Mouse (Mus musculus) brain, embryonic 18.5 days (tissue): ENCODE results near the gene Defb36.

Experiments used
- DNase-seq: peaks from one replicate; pipeline ENCODE4 v3.0.0-alpha.2; 2012; ENCODE audit warnings: low read depth, low spot score

Defb36 gene

DNA sequence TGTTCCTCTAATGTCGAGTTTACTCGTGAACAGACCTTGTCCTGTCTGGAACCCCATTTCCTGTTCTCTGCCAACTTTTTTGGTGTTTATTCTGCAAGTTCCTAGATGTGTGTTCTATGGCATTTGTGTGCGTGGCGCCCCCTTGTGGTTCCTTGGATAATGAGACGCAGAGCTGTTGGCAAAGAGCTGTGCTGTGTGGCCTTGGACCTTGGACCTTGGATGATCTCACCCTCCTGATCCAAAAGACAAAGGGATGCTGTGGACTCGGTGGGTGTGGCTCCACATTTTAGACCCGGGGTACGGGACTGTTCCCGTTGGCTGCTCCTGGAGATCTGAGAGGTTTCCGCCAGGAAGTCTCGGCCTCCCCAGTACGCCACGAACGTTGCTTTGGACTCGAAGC lies at the start of gene Defb36:
Gene Defb36, plus strand, starts transcription at position 271 of the 400 bp plus-strand sequence.
- no peak for DNase-seq

DNA sequence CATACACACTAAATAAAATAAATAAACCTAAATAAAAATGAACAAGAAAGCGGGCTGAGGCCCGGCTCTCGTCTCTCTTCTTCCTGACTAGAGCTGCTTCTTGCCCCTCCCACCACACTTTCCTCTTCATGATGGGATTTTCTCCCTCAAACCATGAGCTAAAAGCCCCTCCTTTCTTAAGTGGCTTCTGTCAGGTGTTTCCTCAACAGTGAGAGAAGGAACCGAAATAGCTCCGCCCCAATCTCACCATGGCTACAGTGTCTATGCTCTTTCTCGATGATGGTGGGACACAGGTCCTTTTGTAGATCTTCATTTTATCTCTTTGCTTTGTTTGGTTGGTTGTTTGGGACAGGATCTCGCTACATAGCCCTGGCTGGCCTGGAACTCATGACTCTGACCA lies 47.5 kb upstream of the Defb36 start:
- no peak for DNase-seq

DNA sequence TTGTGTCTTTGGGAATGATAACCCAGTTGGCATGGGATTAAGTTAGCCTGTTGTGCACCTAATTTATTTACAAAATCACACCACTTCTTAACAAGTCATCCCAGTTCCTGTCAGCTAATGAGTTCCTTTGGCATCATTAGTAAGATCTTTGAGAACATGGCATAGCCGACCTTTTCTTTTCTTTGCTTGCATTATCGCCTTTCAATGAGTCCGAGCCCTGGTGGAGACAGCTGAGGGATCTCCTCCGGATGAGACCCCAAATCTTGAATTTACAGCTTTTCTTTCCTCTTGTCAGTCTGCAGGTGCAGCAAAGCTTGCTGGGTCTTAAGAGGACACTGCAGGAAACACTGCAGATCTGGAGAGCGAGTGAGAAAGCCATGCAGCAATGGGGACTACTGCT lies 35.1 kb upstream of the Defb36 start, which contains the start of gene Gm17416:
Gene Gm17416, plus strand, starts transcription at position 301 of the 400 bp plus-strand sequence.
- DNase-seq, result no peak

DNA sequence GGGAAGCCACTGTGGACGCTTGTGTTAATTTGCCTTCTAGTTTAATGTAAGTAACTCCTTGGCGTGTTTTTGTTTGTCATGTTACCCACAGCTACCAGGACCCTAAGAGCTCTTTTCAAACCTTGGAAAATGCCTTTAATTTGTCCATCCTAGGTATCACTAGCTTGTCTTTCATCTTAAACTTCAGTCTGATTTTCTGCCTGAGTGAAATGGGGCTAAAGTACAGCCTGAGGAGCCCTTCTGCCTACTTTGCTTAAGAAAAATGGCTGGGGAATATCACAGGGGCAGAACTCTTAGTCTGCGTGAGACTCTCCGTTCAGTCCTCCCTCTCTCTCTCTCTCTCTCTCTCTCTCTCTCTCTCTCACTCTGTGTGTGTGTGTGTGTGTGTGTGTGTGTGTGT lies 34.2 kb upstream of the Defb36 start:
- DNase-seq, result no peak

DNA sequence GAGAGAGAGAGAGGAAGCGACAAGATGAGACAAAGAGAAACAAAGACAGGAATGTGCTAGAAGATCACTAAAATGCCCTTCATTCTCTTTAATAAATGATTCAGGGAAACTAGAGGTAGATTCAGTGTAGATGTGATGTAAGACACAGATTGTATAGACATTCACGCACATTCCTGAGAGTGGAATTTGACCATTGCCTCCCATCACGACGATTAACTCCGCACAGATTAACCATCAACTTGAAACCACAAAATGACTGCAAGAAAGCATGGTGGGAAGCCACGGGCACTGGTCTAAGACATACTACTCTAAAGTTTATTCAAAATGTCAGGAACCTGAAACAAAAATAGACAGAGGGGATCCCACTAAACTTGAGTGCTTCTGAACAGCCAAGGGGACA lies 33.8 kb upstream of the Defb36 start:
- DNase-seq, result no peak

DNA sequence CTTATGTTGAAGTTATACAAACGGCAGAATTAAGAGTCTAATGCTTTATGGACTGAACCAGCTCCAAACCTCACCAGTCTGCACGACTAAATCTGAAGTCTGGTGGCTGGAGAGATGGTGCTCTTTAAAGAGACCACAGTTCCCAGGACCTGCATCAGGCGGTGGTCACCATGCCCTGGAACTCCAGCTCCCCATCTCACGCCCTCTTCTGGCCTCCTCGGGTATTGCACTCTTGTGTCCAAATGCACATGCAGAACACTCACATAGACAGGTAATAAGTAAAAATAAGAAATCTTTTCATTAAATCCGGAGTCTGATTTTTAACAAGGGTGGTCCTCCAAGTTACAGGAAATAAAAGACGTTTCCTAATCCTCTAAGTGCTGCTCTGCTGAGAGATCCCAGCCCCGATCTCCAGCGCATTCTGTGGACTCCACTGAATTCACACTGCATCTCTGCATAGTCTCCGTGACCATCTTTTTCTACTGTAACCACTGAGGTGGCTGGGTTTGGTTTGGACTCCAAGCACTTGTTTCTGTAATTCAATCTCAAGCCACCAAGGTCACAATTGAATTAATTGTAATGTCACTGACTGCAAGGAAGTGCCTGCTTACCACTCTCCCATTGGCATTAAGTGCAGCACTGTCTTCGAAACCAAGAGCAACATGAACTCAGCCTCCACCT lies 31.9 kb upstream of the Defb36 start, which contains the start of gene Defb21:
Gene Defb21, plus strand, starts transcription at position 631 of the 681 bp plus-strand sequence.
- DNase-seq, result no peak

DNA sequence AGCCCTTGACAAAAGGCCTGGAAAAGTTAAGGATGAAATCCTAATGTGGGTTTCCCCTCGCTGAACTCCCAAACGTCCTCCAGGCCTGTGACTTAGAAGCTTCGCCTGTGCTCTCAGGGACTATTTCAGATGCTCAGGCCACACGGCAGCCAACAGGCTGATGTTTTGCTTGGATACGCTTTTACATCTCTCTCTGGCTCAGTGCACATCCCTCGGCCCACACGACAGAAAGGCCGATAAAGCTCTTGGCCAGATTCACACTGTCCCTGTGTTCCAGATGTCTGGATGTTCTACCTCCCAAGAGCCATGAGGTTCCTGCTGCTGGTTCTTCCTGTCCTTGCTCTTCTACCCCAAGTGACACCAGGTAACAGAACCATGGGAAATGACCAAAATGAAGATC lies 30.6 kb upstream of the Defb36 start:
- no peak for DNase-seq

DNA sequence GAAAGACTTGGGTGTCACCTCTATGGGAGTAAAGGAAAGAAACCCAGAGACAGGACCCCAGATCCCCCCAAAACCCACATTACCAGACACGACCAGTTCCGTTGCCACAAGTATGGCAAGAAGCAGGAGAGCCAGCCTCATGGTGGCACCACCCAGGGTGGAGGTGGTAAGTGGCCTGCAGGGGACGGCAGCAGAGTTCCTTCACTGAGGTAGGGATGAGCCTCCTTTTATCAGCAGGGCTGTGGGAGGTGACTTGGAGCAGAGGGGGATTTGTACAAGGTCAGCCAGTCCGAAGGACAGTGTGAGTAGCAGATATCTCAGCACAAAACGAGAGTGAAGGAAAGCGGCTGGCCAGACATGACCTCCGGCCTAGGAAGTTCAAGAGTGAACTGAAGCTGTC lies 24.0 kb upstream of the Defb36 start, which contains the start of gene Defb19:
Gene Defb19, minus strand, starts transcription at position 206 of the 400 bp plus-strand sequence.
- DNase-seq, result no peak

DNA sequence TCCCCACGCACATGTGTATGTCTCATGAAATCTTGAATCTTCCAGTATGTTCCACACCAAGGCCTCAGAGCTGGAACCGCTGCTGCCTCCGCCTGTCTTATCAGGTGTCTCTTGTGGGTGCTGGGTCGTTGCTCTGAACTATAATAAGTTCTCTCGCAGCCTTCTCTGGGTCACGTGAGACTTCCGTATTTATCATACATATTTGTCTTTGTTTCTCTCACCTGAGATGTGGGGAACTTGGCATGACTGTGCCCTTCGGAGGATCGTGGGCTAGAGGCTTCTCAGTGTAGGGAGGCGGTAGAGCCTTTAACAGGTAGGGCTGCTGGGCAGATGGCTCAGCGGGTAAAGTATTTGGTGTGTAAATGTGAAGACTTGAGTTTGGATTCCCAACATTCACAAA lies 23.5 kb upstream of the Defb36 start:
- DNase-seq, result no peak

DNA sequence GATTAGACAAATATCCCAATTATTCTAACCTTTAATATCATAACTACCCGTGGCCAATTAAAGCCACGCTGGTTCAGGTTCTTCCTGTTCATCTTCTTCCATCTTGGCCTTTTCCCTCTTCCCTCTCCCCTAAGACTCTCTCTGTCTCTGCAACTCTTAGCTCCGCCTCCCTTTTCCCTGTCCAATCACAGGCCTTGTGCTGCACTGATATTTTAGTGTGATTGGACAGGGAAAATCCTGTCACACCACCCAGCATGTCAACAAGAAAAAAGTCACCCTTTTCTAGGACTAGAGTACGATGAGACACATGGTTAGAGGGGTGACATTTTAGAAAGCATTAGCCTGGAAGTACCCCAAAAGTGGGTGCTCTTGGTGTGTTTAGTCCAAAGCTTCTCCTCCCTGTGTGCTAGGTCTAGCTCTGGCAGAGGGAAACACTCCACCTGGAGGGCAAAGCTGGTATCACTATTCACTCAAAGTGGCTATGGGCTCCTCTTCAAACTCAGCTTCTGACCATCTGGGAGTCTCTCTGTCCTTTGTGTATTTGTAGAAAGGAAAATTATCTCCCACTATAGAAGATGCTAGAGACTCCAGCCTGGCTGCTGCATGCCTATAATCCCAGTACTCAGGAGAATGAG lies 17.1 kb upstream of the Defb36 start:
- no peak for DNase-seq

DNA sequence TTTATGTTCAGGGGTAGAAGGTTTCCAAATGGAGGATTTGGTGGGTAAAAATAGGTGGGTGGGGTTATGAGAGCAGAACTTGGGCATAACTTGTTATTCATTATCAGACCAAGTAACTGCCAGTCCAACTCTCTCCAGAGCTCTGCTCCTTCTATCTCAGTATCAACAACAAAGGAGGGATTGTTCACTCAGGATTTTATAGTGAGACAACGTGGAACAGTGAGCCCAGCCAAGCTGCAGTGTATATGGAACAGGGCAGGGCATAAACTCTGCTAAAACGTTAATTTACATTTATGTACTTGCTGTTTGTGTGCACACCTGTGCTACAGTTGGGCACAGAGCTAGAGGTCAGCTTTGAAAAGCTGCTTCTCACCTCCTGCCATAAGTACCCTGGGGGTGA lies 15.7 kb upstream of the Defb36 start:
- no peak for DNase-seq

DNA sequence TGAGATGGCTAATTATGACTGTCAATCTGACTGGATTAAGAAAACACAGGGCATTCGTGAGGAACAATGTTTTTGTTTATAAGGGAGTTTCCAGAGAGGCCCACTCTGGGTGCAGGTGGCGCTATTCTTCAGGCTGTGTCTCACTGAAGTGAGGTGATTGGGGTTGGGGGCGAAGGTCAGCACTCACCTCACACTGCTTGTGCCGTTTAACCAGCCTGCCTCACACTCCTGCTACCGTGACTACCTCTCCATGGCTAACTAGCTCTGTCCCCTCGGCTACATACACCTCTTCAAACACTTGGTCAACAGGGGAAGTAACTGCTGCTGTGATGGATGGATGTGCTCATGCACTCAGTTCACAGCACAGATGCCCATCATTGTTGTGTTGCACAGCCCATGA lies 15.1 kb upstream of the Defb36 start:
- DNase-seq, result no peak

DNA sequence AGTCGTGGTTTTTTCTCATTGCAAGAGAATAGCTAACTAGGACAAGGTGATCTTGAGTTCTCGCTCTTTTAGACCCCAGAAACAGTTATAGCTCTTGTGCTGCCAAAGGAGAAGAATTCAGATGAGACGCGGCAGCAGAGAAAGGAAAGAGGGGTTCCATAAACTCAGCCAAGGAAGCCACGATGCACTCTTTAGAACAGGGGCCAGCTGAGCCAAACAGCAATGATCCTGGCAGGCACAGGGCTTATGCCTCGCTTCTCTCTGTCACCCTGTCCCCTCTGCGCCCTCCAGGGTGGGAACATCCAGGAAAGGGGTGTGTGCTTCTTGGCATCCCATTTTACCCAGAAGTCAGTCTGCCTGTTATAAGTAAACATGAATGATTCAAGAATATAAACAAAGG lies 4.8 kb upstream of the Defb36 start, which contains the start of gene Defb45:
Gene Defb45, minus strand, starts transcription at position 101 of the 400 bp plus-strand sequence.
- no peak for DNase-seq

DNA sequence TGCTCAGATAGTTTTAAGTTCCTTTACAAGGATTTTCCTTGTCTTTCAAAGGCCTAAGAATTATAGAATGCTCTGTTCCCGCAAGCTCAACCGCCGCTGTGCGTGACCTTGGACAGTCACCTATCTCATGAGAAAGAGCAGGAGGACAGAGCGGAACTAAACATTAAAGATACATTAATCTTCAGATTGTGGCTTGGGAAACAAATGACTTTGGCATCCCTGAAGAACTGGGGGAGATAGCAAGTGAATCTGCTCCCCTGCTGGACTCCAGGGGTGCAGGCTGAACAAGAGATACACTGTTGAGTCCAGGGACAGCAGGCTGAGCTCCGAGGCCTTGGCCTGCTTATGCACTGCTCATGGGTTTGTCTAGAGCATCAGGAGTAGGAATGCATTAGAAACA lies 4.1 kb upstream of the Defb36 start:
- no peak for DNase-seq

DNA sequence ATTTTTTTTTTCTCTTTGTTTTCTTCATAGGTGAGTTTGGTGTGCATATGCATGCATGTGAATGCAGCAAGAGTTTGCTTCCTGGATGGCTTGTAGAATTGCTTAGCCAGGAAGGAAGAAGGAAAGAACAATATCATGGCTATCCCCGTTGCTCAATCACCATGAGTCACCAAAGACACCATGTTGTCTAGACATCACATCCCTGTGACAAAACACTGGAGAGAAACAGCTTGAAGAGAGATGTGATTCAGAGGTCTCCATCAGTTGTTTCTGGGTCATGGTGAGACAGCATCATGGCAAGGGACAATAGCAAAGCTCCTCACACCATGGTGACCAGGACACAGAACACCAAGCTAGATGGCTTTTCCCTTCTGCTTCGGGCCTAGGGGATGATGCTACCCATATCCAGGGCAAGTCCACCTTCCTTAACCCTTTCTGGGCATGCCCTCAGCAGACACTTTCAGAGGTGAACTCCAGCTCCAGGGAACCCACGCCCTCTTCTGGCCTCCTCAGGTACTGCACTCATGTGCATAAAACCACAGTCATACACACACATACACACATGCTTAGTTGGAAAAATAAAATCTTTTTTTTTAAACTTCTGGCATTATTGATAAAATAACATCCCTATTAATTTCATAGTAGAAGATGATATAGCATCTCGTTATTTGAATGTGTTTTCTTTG lies 2.7 kb upstream of the Defb36 start:
- DNase-seq, result no peak

DNA sequence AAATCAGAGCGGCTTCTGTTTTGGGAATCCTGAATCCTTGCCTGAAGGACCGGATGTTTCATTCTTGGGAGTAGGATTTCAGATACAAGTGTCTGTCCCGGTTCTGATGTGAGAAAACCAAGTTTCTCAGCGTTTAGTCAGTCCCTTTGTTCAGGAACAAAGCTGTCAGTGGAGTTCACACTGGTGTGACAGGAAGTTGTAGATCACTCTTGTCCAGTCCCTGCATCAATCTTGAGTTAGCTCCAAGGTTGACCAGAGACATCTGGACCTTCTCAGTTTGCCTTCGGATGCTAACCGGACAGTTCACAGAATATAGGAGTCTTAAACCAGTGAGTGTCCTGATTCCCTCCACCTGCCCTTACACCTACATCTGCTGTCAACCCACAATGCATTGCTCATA lies 3.6 kb downstream of the Defb36 start:
- DNase-seq, result no peak

DNA sequence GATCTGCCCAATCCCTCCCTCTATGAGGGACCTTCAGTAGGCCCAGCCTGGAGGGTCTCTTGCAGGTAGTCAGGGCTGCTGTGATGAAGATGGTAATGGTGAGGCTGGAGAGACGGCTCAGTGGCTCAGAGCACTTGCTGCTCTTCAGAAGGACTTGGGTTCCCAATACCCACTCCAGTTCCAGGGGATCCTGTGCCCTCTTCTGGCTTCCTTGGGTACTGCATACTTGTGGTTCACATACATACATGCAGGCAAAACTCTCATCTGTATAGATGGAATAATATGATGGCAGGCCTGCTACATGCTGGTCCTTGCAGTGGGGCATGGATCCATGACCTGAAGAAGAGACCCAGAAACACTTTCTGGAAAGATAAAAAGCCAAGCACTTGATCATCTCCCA lies 4.6 kb downstream of the Defb36 start:
- no peak for DNase-seq

DNA sequence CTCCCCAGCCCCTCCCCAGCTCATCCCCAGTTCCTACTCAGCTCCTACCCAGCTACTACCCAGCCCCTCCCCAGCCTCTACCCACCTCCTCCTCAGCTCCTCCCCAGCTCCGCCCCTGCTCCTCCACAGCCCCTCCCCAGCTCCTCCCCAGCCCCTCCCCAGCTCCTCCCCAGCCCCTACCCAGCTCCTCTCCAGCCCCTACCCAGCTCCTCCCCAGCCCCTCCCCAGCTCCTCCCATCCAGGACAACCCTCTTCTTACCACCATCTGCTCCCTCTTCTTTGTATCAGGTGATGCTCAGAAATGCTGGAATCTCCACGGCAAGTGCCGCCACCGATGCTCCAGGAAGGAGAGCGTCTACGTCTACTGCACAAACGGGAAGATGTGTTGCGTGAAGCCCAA lies 8.1 kb downstream of the Defb36 start:
- DNase-seq, result no peak

DNA sequence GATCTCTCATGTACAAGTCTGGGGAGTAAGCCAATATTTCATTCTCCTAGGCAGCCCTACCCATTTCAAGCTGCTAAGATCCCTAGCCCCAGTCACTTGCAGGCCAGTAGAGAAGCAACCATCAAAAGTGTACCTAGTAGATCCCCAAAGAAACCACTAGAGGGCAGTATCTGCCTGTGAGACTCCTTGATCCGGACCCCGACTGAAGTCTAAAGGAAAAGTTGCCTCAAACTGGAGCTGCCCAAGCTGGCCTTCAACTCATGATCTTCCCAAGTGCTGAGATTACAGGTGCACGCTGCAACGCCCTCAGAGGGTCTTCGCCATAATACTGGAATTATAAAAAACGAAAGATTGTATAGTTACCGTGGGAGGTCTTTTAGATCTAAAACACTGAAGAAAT lies 11.4 kb downstream of the Defb36 start:
- peak; percentile 36 for DNase-seq

DNA sequence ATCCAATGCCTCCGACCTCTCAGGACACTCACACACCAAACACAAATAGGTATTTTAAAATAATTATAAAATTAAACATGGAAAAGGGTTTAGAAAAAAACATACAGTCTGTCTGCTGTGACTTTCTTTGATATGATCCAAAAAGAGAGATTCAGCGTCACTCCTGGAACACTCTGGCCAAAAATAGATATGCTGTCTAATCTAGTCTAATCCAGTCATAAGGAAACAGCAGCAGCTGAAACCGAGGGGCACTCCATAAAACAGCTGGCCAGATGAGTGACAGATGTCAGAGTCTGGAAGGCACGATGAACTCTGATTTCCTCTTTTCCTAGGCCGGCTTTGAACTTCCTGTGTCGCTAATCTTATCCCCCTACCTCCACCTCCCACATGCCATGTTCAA lies 12.3 kb downstream of the Defb36 start:
- no peak for DNase-seq

DNA sequence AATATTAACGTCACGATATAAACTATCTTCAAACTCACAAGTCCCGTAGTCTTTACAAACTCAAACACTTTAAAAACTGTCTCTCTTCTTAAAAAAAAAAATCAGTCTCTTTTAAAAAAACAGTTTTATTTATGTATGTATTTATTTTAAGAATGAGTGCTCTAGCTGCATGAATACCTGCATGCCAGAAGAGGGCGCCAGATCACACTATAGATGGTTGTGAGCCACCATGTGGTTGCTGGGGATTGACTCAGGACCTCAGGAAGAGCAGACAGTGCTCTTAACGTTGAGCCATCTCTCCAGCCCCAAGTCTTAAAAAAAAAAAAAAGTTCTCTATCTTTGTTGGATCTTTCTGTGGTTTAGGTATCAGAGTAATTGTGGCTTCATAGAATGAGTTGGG lies 13.2 kb downstream of the Defb36 start:
- DNase-seq, result no peak

DNA sequence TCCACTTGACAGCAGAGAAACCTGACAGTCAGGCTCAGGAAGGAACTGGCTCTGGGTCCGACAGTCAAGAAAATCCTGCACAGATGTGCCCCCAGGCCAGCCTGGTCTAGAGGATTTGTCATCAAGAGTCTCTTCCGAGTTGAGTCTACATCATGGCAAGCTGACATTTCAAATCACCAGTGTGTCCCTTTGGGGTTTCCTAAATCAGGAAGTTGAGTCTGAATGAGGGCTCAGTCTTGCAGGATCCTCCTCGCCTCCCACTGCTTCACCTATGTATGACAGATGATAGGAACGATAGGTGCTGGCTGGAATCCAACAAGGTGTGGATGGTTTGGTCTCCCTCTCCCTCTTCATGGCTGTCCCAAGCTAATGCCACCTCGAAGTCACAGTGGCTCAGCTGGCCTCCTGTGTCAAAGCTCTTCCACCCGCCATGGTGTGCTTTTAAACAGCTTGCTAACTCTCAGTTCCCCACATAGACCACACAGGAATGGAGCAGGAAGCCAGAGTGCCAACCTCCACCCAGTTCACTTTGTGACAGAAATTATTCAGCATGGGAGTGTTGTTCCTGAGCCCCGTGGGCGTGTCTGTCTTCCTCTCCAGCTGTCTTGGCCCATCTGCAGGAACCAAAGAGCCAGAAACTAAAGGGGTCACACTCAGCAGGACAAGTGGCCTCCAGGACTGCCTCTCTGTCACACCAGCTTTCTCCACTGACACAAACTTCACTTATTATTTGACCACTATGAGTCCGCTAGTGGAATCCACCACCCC lies 16.4 kb downstream of the Defb36 start:
- no peak for DNase-seq
